Mouse (Mus musculus) intestine, embryonic 16.5 days (tissue): ENCODE measurements at regions not wholly inside any gene's neighbourhood (a gene's known extent, or its start where the extent isn't known, plus 50 kb on each side); places are given as distances from the start of the nearest gene placed in this dataset.
"Not testable (repeated sequence)": the region's sequence is repeated elsewhere in the genome, so short reads cannot be mapped to it uniquely, and the experiment has no call there.

Source experiments
- ATAC-seq: fragments of 200-750 bp; cut with Nextera tagmentation; 2 replicates; pipeline ENCODE4 v1.8.0; 2017; ENCODE audit warnings: moderate TSS enrichment, moderate library complexity
- H3K27ac ChIP-seq: fragments of 300-500 bp; sonication (generic); 2 replicates; pipeline ENCODE4 v1.5.1; 2014; ENCODE audit warnings: mild to moderate bottlenecking, low read length
- H3K27me3 ChIP-seq: fragments of 300-500 bp; sonication (generic); replicated peaks from 2 replicates; pipeline ENCODE4 v1.6.1; 2014; ENCODE audit warnings: low read length, control low read depth, mixed read lengths; ENCODE audit not compliant: control insufficient read depth, insufficient read depth
- H3K36me3 ChIP-seq: fragments of 300-500 bp; sonication (generic); 2 replicates; pipeline ENCODE4 v1.6.1; 2014; ENCODE audit warnings: low read length, control low read depth; ENCODE audit not compliant: control insufficient read depth, insufficient read depth
- H3K4me1 ChIP-seq: fragments of 300-500 bp; sonication (generic); 2 replicates; pipeline ENCODE4 v1.6.1; 2014; ENCODE audit warnings: low read length, control low read depth, mixed read lengths; ENCODE audit not compliant: control insufficient read depth, insufficient read depth
- H3K4me2 ChIP-seq: fragments of 300-500 bp; sonication (generic); 2 replicates; pipeline ENCODE4 v1.6.1; 2014; ENCODE audit warnings: low read depth, low read length, control low read depth
- H3K4me3 ChIP-seq: fragments of 300-500 bp; sonication (generic); 2 replicates; pipeline ENCODE4 v1.5.1; 2014; ENCODE audit warnings: mild to moderate bottlenecking, low read length
- H3K9ac ChIP-seq: fragments of 300-500 bp; sonication (generic); 2 replicates; pipeline ENCODE4 v1.6.1; 2014; ENCODE audit warnings: low read depth, low read length
- H3K9me3 ChIP-seq: fragments of 300-500 bp; sonication (generic); 2 replicates; pipeline ENCODE4 v1.6.1; 2016; ENCODE audit warnings: low read length, control low read depth; ENCODE audit not compliant: control insufficient read depth
- WGBS: fragments of 180-500 bp; shearing (Covaris S2); extraction: QIAGEN DNeasy Blood & Tissue Kit; methylation state at CpG from one replicate; pipeline ENCODE4 v1.1.7; 2014; 5-methylcytosine and 5-hydroxymethylcytosine counted together

DNA sequence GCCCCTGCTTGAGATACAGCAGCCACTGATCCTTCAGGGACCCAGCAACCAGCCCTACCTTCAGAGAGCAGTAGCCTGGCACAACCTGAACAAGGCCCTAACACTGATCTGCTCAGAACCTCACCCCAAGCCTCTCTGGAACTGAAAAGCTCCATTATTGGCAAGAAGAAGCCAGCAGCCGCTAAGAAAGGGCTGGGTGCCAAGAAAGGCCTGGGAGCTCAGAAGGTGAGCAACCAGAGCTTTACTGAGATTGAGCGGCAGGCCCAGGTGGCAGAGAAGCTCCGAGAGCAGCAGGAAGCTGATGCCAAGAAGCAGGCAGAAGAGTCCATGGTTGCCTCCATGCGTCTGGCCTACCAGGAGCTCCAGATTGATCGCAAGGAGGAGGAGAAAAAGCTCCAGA, 74.4 kb upstream of the Oxtr start:
- H3K27me3 ChIP-seq, H3K4me1 ChIP-seq, H3K27ac ChIP-seq, H3K36me3 ChIP-seq, H3K4me3 ChIP-seq, H3K4me2 ChIP-seq, ATAC-seq, H3K9ac ChIP-seq, H3K9me3 ChIP-seq: not testable (repeated sequence)
- 86% methylated on average over 5 of the region's 5 CpGs for WGBS

DNA sequence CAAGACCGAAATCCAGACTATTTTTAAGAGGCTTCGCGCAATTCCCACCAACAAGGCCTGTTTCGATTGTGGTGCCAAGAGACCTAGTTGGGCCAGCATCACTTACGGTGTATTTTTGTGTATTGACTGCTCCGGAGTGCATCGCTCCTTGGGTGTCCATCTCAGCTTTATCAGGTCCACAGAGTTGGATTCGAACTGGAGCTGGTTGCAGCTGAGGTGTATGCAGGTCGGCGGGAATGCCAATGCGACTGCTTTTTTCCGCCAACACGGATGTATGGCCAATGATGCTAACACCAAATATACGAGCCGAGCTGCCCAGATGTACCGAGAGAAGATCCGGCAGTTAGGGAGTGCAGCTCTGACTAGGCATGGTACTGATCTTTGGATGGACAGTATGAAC, 73.9 kb upstream of the Oxtr start:
- H3K36me3 ChIP-seq, H3K27me3 ChIP-seq, H3K27ac ChIP-seq, H3K4me3 ChIP-seq, H3K4me2 ChIP-seq, ATAC-seq, H3K4me1 ChIP-seq, H3K9ac ChIP-seq, H3K9me3 ChIP-seq: not testable (repeated sequence)
- whole genome bisulfite sequencing, result 96% methylated on average over 17 of the region's 17 CpGs

DNA sequence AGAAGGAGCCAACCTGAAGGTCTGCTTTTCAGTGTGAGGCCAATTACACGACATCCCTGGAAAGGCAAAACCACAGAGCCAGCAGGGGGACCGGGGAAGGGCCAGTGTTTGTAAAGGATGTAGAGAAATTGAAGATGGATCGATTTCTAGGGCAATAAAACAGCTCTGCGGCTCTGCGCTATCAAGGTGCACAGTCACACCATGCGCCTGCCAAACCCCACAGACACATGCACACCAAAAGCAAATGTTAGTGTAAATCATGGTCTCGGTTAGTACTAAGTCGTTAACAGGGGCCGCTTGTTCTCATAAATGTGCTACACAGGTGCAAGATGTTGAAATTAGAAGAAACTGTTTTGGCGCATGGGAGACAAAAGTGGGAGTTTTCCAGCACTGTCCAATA, 72.3 kb upstream of the Oxtr start:
- 50% methylated on average over 10 of the region's 10 CpGs for WGBS
- Histone ChIP-seq H3K27me3 (no peaks in the 10 kb centered on the region), H3K9ac (no peak overlapping the region), H3K4me2 (no peak overlapping the region), H3K4me1 (no peaks in the 10 kb centered on the region), H3K27ac (no peak overlapping the region), H3K9me3 (no peaks in the 10 kb centered on the region), H3K4me3 (no peak overlapping the region), H3K36me3 (no peaks in the 10 kb centered on the region)
- ATAC-seq, result no peak

DNA sequence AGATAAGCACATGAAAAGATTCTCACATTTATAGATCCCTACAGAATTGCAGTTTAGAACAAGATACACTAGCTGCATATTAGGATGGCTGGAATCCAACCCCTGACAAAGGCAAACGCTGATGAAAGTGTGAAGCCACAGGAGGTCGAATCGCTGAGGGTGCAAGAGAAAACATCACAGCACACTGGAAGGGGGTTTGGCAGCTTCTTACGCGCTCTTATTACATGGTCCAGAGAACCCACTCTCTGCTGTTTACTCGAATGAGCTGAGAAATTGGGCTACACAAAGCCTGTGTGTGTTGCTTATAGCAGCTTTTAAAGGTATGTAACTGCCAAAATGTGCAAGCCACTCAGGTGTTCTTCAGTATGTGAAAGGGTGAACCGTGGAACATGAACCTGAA, 71.8 kb upstream of the Oxtr start:
- Histone ChIP-seq H3K27me3 (no peaks in the 10 kb centered on the region), H3K4me1 (no peaks in the 10 kb centered on the region), H3K27ac (no peak overlapping the region), H3K4me2 (no peak overlapping the region), H3K9ac (no peak overlapping the region), H3K36me3 (no peaks in the 10 kb centered on the region), H3K9me3 (no peaks in the 10 kb centered on the region), H3K4me3 (no peak overlapping the region)
- ATAC-seq, result no peak
- 58% methylated on average over 7 of the region's 7 CpGs for WGBS

DNA sequence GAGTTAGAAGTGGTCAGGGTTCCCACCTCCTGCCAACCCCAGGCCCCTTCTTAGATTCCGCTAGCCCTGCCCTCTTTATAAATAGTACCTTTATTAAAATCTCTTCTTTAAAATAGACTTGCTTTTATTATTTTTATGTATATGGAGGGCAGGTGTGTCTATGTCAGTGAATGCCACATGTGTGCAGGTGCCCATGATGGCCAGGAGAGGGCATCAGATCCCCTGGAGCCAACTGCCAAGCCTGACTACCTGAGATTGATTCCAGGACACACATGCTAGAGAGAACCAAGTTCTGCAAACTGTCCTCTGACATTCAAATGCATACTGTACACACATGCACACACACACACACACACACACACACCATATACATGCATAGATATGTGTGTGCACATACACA, 69.8 kb upstream of the Oxtr start:
- WGBS, result 98% methylated on average over 1 of the region's 1 CpGs
- ATAC-seq, result no peak

DNA sequence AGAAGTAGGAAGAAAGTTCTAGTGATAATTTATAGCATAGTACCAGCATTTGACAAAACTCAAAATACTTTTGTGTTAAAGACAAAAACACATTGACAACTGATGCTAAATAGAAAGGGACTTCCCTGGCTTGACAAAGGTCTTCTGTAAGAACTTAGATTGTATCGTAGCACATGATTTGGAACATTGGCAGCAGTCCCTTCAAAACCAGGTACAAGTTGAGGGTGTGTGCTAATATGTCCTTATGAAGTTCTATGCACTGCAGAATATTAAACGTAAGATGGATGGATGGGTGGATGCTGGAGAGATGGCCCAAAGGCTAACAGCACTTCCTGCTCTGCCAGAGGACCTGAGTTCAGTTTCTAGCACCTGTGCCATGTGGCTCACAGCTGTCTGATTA, 67.8 kb upstream of the Oxtr start:
- Histone ChIP-seq H3K36me3 (no peaks in the 10 kb centered on the region), H3K4me1 (no peaks in the 10 kb centered on the region), H3K9me3 (no peaks in the 10 kb centered on the region), H3K4me2 (no peak overlapping the region), H3K4me3 (no peak overlapping the region), H3K27ac (no peak overlapping the region), H3K9ac (no peak overlapping the region), H3K27me3 (no peaks in the 10 kb centered on the region)
- ATAC-seq, result no peak
- WGBS, result 77% methylated on average over 2 of the region's 2 CpGs

More for the DNA sequence above, 69.8 kb upstream of the Oxtr start:
- Histone ChIP-seq H3K4me3 (no peak overlapping the region), H3K27me3 (no peaks in the 10 kb centered on the region), H3K27ac (no peak overlapping the region), H3K4me1 (no peaks in the 10 kb centered on the region), H3K9me3 (no peaks in the 10 kb centered on the region), H3K36me3 (no peaks in the 10 kb centered on the region), H3K4me2 (no peak overlapping the region), H3K9ac (no peak overlapping the region)

DNA sequence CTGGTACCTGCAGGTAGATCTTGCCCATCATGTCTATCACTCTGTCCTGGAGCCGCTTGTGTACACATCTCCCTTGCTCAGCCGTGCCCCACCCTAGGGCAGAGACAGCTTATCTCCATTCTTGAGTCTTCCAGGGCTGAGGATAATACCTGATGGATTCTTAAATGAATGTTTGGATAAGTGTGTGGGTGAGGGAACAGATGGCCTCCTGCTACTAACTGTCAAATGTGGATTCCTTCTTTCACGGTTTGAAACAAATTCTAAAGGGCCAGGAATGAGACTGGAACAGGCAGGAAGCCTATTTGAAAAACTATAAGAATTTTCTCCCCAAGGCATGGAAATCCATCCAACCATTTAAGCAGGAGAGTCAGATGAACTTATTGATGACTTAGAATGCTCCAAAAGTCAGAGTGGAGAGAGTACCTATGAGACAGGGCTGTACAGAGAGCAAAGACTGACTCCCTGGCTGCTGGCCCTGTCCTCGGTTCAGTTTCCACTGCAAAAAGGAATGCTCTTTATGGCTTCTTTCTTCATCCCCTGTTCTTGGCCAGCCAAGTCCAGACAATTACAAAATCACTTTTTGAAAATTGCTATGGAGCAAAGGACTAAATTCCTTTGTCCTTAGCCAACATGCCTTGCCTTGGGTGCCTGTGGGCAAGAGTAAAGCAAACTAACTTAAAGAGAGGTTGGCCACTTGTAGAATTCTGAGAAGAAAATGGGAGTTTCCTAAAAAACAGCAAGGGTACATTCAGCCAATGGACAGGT, 66.8 kb upstream of the Oxtr start:
- 64% methylated on average over 4 of the region's 4 CpGs for WGBS
- no peaks in the 10 kb centered on the region for H3K9me3 ChIP-seq
- H3K27me3 ChIP-seq, result no peaks in the 10 kb centered on the region
- H3K36me3 ChIP-seq, result no peaks in the 10 kb centered on the region
- no peak overlapping the region for H3K4me3 ChIP-seq
- no peak overlapping the region for H3K9ac ChIP-seq
- H3K27ac ChIP-seq, result no peak overlapping the region
- H3K4me1 ChIP-seq, result no peaks in the 10 kb centered on the region
- H3K4me2 ChIP-seq, result no peak overlapping the region
- ATAC-seq, result no peak

DNA sequence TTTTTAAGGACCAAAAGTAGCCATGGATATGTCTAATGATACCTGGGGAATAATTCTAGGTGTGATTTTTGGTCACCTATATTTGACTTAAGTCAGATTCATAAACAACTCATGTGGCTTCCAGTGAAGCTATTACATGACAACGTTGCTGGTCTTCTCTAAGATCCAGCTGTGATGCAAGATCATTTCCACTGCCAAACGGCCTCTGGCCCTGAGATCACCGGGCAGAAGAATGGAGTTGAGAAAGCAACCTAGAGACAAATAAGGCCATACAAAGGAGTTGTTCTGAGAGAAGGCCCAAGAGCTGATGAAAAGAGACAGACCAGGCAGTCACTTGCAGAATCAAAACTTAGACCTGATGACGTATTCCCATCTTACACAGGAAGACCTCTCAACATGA, 64.3 kb upstream of the Oxtr start:
- Histone ChIP-seq H3K4me2 (no peak overlapping the region), H3K4me1 (no peaks in the 10 kb centered on the region), H3K4me3 (no peak overlapping the region), H3K27me3 (no peaks in the 10 kb centered on the region), H3K27ac (no peak overlapping the region), H3K9ac (no peak overlapping the region), H3K9me3 (no peaks in the 10 kb centered on the region), H3K36me3 (no peaks in the 10 kb centered on the region)
- 93% methylated on average over 4 of the region's 4 CpGs for WGBS
- no peak for ATAC-seq

DNA sequence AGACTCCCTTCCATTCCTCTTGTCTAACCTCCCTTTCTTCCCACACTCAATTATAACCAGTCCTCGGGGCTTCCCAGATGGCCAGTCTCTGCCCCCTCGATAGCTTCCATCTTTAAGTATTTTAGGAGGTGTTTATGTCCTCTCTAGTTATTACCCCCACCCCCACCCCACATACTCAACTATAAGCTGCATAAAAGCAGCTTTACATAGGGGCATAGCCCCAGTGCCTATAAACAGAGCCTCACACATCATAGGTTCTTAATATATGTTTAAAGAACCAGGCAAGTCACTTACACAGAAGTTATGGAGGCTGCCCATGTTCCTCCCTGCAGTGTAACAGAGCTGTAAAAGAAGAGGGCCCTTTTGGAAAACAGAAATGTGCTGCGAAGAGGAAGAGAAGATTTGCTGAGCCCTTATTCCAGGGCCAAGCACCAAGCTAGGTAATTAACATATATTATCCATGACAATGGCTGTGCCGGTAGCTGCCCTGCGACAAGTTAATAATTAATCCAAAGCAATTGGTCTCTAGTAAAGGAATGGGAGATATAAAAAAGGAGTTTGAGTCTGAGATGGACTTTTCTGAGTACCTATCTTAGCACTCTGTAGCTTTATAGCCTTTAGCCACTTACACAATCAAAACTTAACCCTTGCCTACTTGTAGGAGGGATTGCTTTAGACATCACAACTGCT, 63.6 kb upstream of the Oxtr start:
- WGBS, result 45% methylated on average over 5 of the region's 5 CpGs

More for the DNA sequence above, 63.6 kb upstream of the Oxtr start:
- no peak overlapping the region for H3K9ac ChIP-seq
- no peaks in the 10 kb centered on the region for H3K4me1 ChIP-seq
- no peak overlapping the region for H3K27ac ChIP-seq
- H3K27me3 ChIP-seq, result no peaks in the 10 kb centered on the region
- no peak overlapping the region for H3K4me3 ChIP-seq
- no peaks in the 10 kb centered on the region for H3K9me3 ChIP-seq
- H3K4me2 ChIP-seq, result no peak overlapping the region
- no peaks in the 10 kb centered on the region for H3K36me3 ChIP-seq
- peak; percentile 91 for ATAC-seq
